Mouse (Mus musculus): ENCODE measurements around the gene Mmel1.
A peak's percentile ranks its signal among the peaks of the same experiment; 100 is the strongest.

Mmel1 gene

DNA sequence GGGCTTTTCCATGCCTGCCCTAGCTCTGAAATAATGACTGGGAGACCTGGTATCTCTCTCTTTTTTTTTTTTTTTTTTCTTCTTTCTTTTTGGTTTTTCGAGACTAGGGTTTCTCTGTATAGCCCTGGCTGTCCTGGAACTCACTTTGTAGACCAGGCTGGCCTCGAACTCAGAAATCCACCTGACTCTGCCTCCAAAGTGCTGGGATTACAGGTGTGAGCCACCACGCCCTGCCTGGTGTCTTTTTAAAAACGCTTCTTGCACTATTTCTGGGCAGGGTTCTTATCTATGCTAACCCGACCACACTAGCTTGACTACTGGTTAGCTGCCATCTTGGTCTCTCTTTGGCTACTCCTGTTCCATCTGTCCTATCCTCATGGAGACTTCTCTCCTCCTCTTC lies 39.1 kb downstream of the Mmel1 start:
- no peak for DNase-seq

GRCm38 (mm10) chr4:154910606-154911522 lies 41.5 kb downstream of the Mmel1 start:
- no peak for DNase-seq

DNA sequence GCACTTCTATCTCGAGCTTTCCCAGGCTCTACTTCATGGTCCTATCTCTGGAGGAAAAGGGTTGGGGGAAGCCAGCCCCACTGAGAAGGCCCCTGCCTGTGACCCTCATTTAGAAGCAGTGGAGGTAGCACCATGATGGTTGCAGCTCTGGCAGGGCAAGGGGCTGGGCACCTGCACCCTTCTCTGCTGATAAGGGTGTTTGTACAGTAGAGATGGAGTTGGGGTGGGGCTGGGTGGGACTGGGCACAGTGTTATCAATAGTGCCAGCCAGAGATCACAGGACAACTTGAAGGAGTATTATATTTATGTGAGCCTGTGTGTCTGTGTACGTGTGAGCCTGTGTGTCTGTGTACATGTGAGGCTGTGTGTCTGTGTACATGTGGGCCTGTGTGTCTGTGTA lies 42.3 kb downstream of the Mmel1 start:
- no peak for DNase-seq

DNA sequence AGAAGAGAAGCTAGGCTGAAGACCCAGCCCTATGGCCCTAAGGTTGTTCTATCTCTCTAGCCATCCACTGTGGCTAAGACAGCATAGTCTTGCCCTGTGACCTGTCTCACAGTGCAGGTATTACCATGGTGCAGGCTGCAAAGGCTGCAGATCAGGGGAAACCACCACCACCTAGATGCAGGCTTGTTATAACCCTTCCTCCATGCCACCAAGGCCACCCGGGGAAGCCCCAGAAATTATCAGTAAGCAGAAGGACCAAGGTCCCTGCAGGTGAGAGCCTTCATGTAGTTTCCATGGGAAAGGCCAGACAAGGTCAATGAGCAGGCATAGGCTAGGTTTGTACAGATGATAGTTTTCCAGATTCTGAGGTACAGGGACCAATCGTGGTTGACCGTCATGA lies 44.5 kb downstream of the Mmel1 start:
- DNase-seq, result no peak

DNA sequence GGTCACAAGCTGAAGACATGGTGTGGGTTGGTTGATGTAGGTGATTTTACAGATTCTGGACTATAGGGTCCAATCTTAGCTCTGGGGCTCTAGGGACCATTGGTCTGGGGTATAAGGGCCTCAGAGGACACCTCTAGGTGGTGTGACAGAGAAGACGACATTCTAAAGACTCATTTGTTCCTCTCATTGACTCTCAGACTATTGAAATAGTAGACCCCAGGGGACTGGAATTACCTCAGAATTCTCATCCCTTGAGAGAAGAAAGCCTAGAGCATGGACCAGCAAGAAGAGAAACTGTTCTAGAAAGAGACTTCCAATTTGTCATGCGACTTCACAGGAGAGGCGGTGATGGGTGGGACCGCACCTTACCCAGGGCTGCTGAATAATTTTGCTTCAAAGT lies 44.9 kb downstream of the Mmel1 start:
- no peak for DNase-seq

DNA sequence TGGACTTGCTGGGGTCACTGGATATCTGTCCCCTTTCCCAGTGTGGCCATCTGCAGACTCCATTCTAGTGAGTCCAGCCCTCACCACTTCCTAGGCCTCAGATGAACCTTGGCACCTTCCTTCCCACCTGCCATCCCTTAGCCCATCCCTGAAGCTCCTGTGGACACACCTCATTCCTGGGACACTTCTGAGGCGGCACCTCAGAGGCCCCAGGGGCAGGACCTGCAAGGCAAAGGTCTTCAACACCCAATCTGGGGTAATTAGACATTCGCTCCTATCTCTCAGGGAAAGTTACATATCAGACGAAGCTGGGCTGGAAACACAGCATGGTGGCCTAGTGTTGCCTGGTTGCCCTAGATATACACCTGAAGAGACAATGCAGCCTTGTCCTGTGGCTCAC lies 45.3 kb downstream of the Mmel1 start:
- no peak for DNase-seq

DNA sequence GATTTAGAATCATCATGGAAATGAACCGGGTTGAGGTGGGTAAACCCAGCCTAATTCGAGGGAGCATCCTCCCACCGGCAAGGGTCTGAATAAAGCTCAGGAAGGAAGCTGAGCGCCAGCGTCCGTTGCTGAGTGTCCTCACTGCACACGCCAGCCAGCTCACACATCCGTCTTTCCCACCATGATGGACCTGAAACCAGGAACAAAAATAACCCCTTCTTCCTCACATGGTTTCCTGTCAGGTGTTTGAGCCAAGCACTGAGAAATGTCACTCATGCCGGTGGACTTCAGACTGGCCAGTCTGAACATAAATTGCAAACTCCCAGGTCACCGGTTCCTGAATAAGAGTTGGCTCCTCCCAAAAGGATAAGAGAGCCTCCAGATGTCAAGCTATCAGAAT lies 45.9 kb downstream of the Mmel1 start:
- no peak for DNase-seq

DNA sequence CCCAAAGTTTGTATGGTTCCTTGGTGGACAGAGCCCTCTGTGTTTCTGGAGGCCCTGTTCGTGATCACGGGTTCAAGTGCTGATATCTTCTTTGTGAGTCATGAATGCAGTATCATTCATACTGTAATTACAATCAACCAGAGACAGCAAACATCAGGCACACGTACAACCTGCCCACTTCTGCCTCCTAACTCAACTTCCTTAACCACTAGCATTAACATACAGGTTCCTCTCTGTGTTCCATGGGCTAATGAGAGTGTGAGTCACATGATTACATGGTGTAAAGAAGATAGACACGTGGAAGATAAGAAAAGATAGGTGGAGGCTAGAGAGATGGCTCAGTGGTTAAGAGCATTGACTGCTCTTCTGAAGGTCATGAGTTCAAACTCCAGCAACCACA lies 47.3 kb downstream of the Mmel1 start:
- DNase-seq, result no peak

- no peak for DNase-seq
These were observed 52.9 kb downstream of the Mmel1 start for GRCm38 (mm10) chr4:154922291-154922690.

DNA sequence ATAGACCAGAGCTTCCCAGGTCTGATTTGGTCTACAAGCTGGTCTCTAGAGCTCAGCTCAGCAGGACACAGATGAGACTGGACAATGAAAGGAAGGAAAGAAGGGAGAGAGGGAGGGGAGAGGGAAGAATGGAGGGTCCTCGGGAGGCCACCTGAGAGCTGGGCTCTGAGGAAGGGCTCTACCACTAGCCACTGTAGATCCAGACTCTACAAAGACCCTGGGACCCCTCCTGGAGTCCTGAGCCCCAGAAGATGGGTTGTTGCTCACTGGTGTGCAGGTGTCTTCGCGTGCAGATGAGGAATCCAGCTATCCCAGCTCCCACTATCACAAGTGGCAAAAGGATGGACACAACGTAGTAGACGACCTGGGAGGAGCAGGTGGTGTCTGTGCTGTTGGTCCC lies 53.5 kb downstream of the Mmel1 start:
- DNase-seq, result no peak

GRCm38 (mm10) chr4:154925413-154925812 lies 56.0 kb downstream of the Mmel1 start:
- peak in 1 of 2 experiments; percentile 70 for DNase-seq

DNA sequence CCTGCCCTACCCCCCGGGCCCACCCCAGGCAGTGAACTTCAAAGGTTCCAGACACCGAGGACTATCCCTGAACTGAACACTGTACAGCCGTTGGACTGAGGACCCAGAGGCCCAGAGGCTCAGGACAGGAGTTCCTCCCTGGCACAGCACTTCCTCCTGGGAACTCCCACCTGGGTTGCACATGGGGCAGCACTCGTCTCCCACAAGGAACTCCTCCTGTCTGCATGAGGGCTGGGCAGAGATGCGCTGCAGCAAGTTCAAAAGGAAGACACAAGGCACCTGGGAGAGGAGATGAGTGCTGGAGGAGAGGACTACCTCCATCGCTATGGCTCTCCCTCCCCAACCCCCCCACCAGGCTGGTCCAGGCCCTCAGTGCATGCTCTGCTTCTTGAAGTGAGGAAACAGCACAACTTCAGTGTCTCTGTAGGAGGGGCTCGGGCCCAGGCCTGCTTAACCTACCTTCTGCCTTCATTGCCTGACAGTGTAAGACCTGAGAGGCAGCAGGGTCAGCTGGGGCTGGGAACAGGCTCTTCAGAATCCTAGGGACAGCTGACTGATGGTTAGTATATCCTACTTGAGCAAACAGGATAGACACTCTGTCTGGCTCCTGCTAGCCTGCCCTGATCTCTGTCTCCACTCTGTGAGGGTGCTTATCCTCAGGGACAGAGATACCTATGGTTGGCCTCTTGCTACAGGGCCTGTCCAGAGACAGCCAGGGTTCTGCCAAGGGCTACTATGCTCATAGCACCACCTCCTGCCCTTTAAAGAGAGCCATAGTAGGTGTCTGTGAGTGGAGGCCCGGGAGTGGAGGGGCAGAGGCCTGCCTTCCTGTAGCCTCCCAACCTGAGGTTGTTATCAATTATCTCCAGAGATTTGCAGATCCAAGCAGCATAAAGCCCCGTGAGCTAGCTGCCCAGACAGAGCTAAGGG lies 57.8 kb downstream of the Mmel1 start:
- peak in 1 of 2 experiments; percentile 35 for DNase-seq

DNA sequence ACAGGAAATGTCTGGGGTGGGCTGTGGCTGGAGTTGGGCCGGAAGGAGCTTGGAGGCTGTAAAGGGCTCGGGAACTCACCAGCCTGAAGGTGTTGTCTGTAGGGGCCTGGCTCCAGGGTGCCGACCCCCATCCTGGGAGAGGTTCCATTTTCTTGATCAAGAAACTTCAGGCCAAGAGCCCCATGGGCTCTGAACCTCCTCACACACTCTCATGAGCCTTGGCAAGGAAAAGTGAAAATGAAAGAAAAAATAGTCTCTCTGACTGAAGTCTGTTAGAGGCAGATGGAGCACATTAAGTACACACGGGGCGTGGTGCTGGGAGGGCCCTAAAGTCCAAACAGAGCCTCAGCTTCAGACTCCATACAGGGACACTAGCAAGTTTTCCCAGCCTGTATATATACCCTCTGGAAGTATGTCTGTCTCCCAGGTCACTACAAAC lies 58.5 kb downstream of the Mmel1 start:
- peak; percentile 31 to 55 for DNase-seq

DNA sequence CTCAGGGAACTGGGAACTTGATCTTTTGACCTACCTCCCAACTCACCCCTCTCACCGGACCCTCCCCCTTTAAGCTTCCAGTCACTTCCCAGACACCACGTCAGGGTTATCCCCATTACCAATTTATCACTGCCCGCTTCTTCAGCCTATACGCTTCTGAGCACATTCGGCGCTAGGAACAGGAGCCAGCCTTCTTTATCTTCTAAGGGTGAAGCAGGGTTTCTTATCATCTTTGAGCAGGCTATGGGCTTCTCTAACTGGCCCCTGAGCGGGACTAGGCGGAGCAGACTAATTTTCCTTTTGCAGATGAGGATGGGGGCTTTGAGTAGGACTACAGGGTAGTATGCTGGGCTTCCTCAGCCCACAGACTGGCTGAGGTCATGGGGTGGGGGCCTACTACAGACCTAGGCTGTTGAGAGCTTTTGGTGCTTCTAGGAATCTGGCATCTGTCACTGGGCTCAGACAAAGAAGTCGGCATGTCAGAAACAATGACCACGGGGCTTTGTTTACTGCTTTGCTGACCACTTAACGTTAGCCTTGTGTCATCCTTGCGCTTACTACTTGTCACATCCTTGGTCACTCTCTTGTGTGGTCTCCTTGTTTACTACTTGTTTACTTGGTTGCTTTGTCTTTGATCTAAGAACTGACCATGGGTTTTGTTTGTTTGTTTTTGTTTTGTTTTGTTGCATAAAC lies 59.2 kb downstream of the Mmel1 start, which contains the start of gene Tnfrsf14:
Tnfrsf14 (minus strand) TSS at position 169 of the 693 bp plus-strand sequence.
- DNase-seq, result no peak

DNA sequence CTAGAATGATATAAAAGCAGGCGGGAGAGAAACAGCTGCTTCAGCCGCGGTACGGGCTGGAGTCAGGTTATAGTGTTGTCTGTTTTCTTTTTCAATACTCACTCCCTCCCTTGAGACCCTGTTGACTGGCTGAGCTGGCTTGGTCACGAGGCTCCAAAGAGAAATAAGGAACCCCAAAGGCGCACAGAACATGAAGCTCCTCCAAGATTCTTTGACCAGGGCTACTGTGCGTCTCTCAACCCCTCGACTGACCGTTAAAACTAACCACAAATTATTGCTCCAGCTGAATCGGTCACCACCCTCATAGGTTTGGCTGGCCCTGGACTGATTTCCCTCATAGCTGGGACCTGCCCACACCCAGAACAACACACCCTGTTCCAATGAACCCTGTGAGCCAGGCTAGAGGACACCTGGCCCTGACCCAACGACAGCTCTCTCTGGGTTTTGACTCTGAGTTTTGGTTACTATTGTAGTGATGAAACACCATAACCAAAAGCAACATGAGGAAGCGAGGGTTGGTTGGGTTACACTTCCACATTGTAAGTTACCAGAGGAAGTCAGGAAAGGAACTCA lies 59.8 kb downstream of the Mmel1 start:
- DNase-seq, result peak in 1 of 2 experiments; percentile 32

- no peak for DNase-seq
These were observed 64.0 kb downstream of the Mmel1 start for GRCm38 (mm10) chr4:154933306-154933907.

GRCm38 (mm10) chr4:154934800-154935199 lies 65.4 kb downstream of the Mmel1 start:
- DNase-seq, result no peak

DNA sequence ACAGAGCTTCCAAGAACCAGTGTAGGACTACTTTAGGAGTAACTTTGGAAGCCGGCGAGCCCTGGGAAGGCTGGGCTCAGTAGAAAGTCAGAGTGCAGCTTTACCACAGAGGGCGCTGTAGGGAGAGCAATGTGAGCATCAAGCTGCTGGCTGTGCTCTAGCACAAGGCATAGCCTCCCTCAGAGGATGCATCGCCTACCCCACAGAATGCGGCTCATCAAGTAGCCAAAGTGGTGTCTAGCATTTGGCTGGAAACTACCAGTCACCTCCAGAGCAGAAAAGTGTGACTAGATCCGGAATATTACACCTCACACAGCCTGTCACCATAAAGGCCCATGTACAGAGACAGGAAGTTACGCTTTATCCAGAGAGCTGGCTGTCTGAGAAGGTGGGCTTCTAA lies 66.4 kb downstream of the Mmel1 start:
- DNase-seq, result no peak

DNA sequence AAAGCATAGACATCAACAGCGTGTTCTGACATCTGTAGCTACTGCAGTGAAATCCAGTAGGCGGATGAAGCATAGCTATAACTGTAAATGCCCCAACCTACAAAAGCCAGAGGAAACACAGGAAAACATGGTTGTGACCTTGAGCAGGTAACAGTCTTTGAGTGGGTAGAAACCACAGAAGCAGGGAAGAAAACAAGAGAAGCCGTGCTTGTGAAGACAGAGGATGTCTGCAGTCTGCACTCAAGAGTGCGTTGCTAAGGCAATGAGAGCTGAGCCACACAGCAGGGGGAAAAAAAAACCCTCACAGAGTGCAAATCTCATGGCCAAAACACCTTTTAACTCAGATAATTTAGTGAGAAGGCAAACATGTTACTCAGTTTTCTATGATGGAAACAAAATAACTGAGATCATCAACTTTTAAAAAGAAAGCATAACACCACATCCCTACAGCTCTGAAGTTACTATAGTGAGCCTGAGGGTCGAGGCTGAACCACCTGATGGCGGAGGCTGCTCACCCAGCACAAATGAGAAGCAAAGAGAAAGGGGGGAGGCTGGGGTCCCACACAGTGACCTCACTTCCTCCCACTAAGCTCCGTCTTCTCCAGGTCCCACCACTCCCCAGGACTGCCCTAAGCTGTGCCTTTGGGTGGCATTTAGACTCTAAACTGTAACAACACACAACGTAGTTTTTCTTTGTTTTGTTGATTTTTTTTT lies 67.3 kb downstream of the Mmel1 start:
- DNase-seq, result no peak

- no peak for DNase-seq
These were observed 68.4 kb downstream of the Mmel1 start for GRCm38 (mm10) chr4:154937746-154938145.

GRCm38 (mm10) chr4:154940156-154940555 lies 70.8 kb downstream of the Mmel1 start:
- no peak for DNase-seq

Measured in spleen, adult 18-20 months (tissue).